Comparison of ENCODE assay signal across 14 mouse cellular contexts in the genomic region with DNA sequence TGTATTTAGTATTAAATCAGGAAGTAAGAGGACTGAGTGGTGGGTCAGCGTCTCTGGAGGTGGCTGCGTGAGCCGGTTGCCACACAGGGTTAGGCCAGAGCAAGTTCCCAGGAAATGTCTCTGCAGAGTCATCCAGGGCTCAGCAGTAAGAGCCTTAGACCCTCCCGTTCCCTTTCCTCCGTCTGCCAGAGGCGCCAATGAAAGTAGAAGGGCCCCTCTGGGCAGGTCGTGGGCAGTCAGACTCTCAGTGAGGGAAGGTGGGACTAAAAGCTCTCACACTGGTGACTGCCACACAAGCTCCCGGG. TPM values are rescaled to one million over a fixed set of nuclear protein-coding genes. Genes with fewer than 3 reads are reported as not detected.
A peak's percentile ranks its signal among the peaks of the same experiment; 100 is the strongest.
DNase-seq lines count a peak whose midpoint lies in the region; ATAC-seq and TF ChIP-seq lines count a peak whose summit lies in the region.
"Had no signal": no experiment of that assay in that cellular context is flagged by ENCODE, and none has a peak within 500 bp of the region (broad histone marks: within the 10 kb centered on the region; RNA-seq: fewer than 3 reads in every experiment).

No protein-coding gene starts in this region.

- no peak for TF ChIP-seq CTCF in liver, postnatal 0 days (IDR thresholded peaks at IDR 0.05; ENCODE audit: low read depth)

- no peaks in the 10 kb centered on the region for H3K36me3 ChIP-seq in heart, embryonic 13.5 days
- no peaks in the 10 kb centered on the region for H3K36me3 ChIP-seq in liver, postnatal 0 days (replicated peaks; ENCODE audit: insufficient read depth, low read length)
- H3K36me3 ChIP-seq: embryonic facial prominence, embryonic 10.5 days; midbrain, embryonic 10.5 days; neural tube, embryonic 13.5 days had no signal

- peak overlapping the region; percentile 59 for H3K9ac ChIP-seq in heart, embryonic 13.5 days
- H3K9ac ChIP-seq in liver, postnatal 0 days (replicated peaks): no peak overlapping the region
- H3K9ac ChIP-seq: neural tube, embryonic 13.5 days had no signal

- no peak for DNase-seq in heart, adult 9 months (ENCODE audit: low spot score in 2 of 2)
- peak; percentile 26 to 32 for DNase-seq in right cerebral cortex, adult 2 months (ENCODE audit: low spot score in 2 of 2)
- DNase-seq in right cerebral cortex, postnatal 14 days: no peak
- DNase-seq in liver, postnatal 0 days: peak; percentile 36
- DNase-seq in cerebellum, postnatal 14 days: no peak
- DNase-seq in thymus, postnatal 4 days: no peak
- DNase-seq in cerebellum, adult 9-11 months: no peak
- DNase-seq: kidney, postnatal 14 days; thymus, adult 18-20 months had no signal

- no peak overlapping the region for H3K4me3 ChIP-seq in heart, embryonic 13.5 days
- no peak overlapping the region for H3K4me3 ChIP-seq in liver, postnatal 0 days (ENCODE audit: low read depth, low read length)
- H3K4me3 ChIP-seq: embryonic facial prominence, embryonic 10.5 days; midbrain, embryonic 10.5 days; neural tube, embryonic 13.5 days had no signal

- H3K4me1 ChIP-seq in heart, embryonic 13.5 days: peaks cover 30% of the 10 kb centered on the region
- H3K4me1 ChIP-seq in liver, postnatal 0 days (ENCODE audit: insufficient read depth): peaks cover 17% of the 10 kb centered on the region

- no peak for ATAC-seq in heart, embryonic 13.5 days (ENCODE audit: extremely low read depth, insufficient number of reproducible peaks, low FRiP score, low TSS enrichment)
- ATAC-seq in liver, postnatal 0 days: peak; percentile 71
- ATAC-seq: inflammation-experienced regulatory T-cells, adult 6 months had no signal

- H3K27ac ChIP-seq in heart, embryonic 13.5 days (replicated peaks): peak overlapping the region; percentile 81
- H3K27ac ChIP-seq in liver, postnatal 0 days (ENCODE audit: low read depth): peak overlapping the region; percentile 71
- H3K27ac ChIP-seq: embryonic facial prominence, embryonic 10.5 days; midbrain, embryonic 10.5 days; neural tube, embryonic 13.5 days had no signal

- no peaks in the 10 kb centered on the region for H3K27me3 ChIP-seq in heart, embryonic 13.5 days (replicated peaks)
- no peaks in the 10 kb centered on the region for H3K27me3 ChIP-seq in liver, postnatal 0 days (ENCODE audit: insufficient read depth, low read length)
- H3K27me3 ChIP-seq: neural tube, embryonic 13.5 days had no signal

- TF ChIP-seq EP300 in liver, postnatal 0 days (IDR thresholded peaks at IDR 0.05; ENCODE audit: low read depth): no peak

- H3K4me2 ChIP-seq in heart, embryonic 13.5 days: peak overlapping the region; percentile 37
- H3K4me2 ChIP-seq in liver, postnatal 0 days (ENCODE audit: low read depth, low read length): peak overlapping the region; percentile 35
- H3K4me2 ChIP-seq: neural tube, embryonic 13.5 days had no signal

- no peaks in the 10 kb centered on the region for H3K9me3 ChIP-seq in heart, embryonic 13.5 days
- no peaks in the 10 kb centered on the region for H3K9me3 ChIP-seq in liver, postnatal 0 days (ENCODE audit: low read length)
- H3K9me3 ChIP-seq: embryonic facial prominence, embryonic 10.5 days; midbrain, embryonic 10.5 days; neural tube, embryonic 13.5 days had no signal

- 20% methylated on average over 8 of the region's 8 CpGs for WGBS in heart, embryonic 13.5 days
- WGBS in liver, postnatal 0 days (ENCODE audit: insufficient replicate concordance): 33% methylated on average over 8 of the region's 8 CpGs

RNA-seq across cellular contexts. Expression of a gene that starts 48.4 kb away (rescaled TPM):
- polyA plus RNA-seq in heart, embryonic 13.5 days (2015; fragmentation: Nextera tagmentation; extraction: Ambion mirVana): 98.9 and 104 TPM in 2 replicates
- 36.6 and 37.0 TPM in 2 replicates for polyA plus RNA-seq in liver, postnatal 0 days (2015; fragmentation: Nextera tagmentation; extraction: Ambion mirVana)

RNA-seq across cellular contexts. Expression of a gene that starts 51.8 kb away (rescaled TPM):
- polyA plus RNA-seq in heart, embryonic 13.5 days (2015; fragmentation: Nextera tagmentation; extraction: Ambion mirVana): 14.0 and 15.2 TPM in 2 replicates
- 1.00 and 1.3 TPM in 2 replicates for polyA plus RNA-seq in liver, postnatal 0 days (2015; fragmentation: Nextera tagmentation; extraction: Ambion mirVana)
- polyA plus RNA-seq: inflammation-experienced regulatory T-cells, adult 6 months had no signal

RNA-seq across cellular contexts. Expression of a gene that starts 56.1 kb away (rescaled TPM):
- 16.2 and 17.6 TPM in 2 replicates for polyA plus RNA-seq in heart, embryonic 13.5 days (2015; fragmentation: Nextera tagmentation; extraction: Ambion mirVana)
- 3.8 and 4.4 TPM in 2 replicates for polyA plus RNA-seq in liver, postnatal 0 days (2015; fragmentation: Nextera tagmentation; extraction: Ambion mirVana)

Comparison
In these comparisons a context has a peak if more than half of its experiments do, and no peak if none do; other contexts are left out.
1. DNase-seq: peak in right cerebral cortex, adult 2 months (2 of 2) and liver, postnatal 0 days (single experiment); none in heart, adult 9 months (0 of 2), right cerebral cortex, postnatal 14 days (single experiment), cerebellum, postnatal 14 days (0 of 2), thymus, postnatal 4 days (single experiment) and cerebellum, adult 9-11 months (single experiment).